Mouse (Mus musculus) olfactory bulb, adult 2 months (tissue): ENCODE results near the gene Xpo6. TPM values are rescaled to one million over a fixed set of nuclear protein-coding genes. Genes with fewer than 3 reads are reported as not detected.

Experiments
- H3K27ac ChIP-seq: fragments of 200-500 bp; 2 replicates; pipeline ENCODE4 v1.5.1; 2012; ENCODE audit warnings: low read depth, low read length; ENCODE audit not compliant: insufficient read depth
- H3K4me1 ChIP-seq: fragments of 200-500 bp; 2 replicates; pipeline ENCODE4 v1.6.1; 2012; ENCODE audit warnings: low read length; ENCODE audit not compliant: control insufficient read depth, insufficient read depth
- H3K4me3 ChIP-seq: fragments of 200-500 bp; 2 replicates; pipeline ENCODE4 v1.5.1; 2012; ENCODE audit warnings: mild to moderate bottlenecking, low read depth, low read length, moderate library complexity; ENCODE audit not compliant: insufficient read depth
- CTCF ChIP-seq: fragments of 200-500 bp; IDR thresholded peaks from 2 replicates; pipeline ENCODE4 v1.5.1; 2012; ENCODE audit warnings: low read depth, mild to moderate bottlenecking, low read length, moderate library complexity; ENCODE audit not compliant: insufficient read depth
- POLR2A ChIP-seq: fragments of 200-500 bp; IDR thresholded peaks from 2 replicates; pipeline ENCODE4 v1.6.1; 2012; ENCODE audit warnings: mild to moderate bottlenecking, low read depth, low read length, moderate library complexity; ENCODE audit not compliant: insufficient read depth
- WGBS: fragments of 180-500 bp; shearing (Covaris S2); methylation state at CpG from one replicate; pipeline ENCODE4 v1.1.7; 2018; 5-methylcytosine and 5-hydroxymethylcytosine counted together
- polyA plus RNA-seq: library from polyadenylated mRNA; stranded (reverse); fragments of >200 nt; gene quantifications from 2 replicates; pipeline ENCODE4 v1.2.4, GENCODE M21; 2012; ENCODE audit warnings: low replicate concordance; ENCODE audit not compliant: missing spikeins, insufficient read depth, insufficient read length

The Xpo6 gene
- polyA plus RNA-seq, 1 experiment: not detected

- peaks cover 6% of the 10 kb centered on the region; the same call in 1 of the 2 replicates for H3K4me1 ChIP-seq
- H3K4me3 ChIP-seq: no peak overlapping the region
- TF ChIP-seq POLR2A (no peak), CTCF (no peak)
- 60% methylated on average over 11 of the region's 11 CpGs for WGBS
- H3K27ac ChIP-seq: no peak overlapping the region
Measured at GRCm38 (mm10) chr7:126236083-126236793, 35.9 kb upstream of the Xpo6 start.

- 94% methylated on average over 3 of the region's 3 CpGs for WGBS
- Histone ChIP-seq H3K4me1 (peaks cover 6% of the 10 kb centered on the region; the same call in 1 of the 2 replicates), H3K4me3 (no peak overlapping the region), H3K27ac (no peak overlapping the region)
- TF ChIP-seq CTCF: no peak
- no peak for TF ChIP-seq POLR2A
Measured at GRCm38 (mm10) chr7:126234611-126235010, 34.3 kb upstream of the Xpo6 start.

- Histone ChIP-seq H3K4me3 (no peak overlapping the region), H3K27ac (no peak overlapping the region), H3K4me1 (peaks cover 6% of the 10 kb centered on the region; the same call in 1 of the 2 replicates)
- WGBS: 86% methylated on average over 8 of the region's 8 CpGs
- TF ChIP-seq POLR2A: no peak
- no peak for TF ChIP-seq CTCF
Measured at GRCm38 (mm10) chr7:126232345-126233071, 32.2 kb upstream of the Xpo6 start.

- no peak overlapping the region for H3K4me3 ChIP-seq
- WGBS: 80% methylated on average over 8 of the region's 8 CpGs
- TF ChIP-seq POLR2A (no peak), CTCF (no peak)
- no peak overlapping the region for H3K27ac ChIP-seq
- H3K4me1 ChIP-seq: no peaks in the 10 kb centered on the region
Measured at GRCm38 (mm10) chr7:126230357-126231148, 30.3 kb upstream of the Xpo6 start.

GRCm38 (mm10) chr7:126226136-126226535 is 25.8 kb upstream of the Xpo6 start:
- no peaks in the 10 kb centered on the region for H3K4me1 ChIP-seq
- H3K4me3 ChIP-seq: no peak overlapping the region
- H3K27ac ChIP-seq: no peak overlapping the region
- no peak for TF ChIP-seq POLR2A
- TF ChIP-seq CTCF: no peak
- WGBS: 38% methylated on average over 5 of the region's 5 CpGs

DNA sequence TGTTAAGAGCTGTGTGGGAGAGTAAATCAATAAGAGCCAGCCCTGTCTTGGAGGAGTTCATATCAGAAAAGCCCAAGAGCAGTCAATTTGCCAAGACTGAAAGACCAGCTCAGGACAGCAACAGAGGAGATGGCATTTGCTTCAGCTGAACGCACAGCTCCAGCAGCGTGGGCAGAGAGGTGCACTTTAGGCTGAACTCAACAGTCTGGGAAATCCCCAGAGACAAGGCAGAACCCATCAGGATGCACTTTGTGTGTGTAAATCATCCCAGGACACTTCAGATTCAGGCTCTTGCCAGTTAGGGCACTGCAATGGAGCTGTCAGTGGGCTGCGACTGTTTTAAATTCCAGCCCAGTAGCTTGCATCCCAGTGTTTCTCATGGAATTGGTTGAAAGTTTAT is 22.5 kb upstream of the Xpo6 start:
- TF ChIP-seq CTCF (no peak), POLR2A (no peak)
- WGBS: 75% methylated on average over 3 of the region's 3 CpGs

GRCm38 (mm10) chr7:126220611-126221010 is 20.3 kb upstream of the Xpo6 start:
- WGBS: 47% methylated on average over 1 of the region's 1 CpGs
- TF ChIP-seq CTCF: no peak
- no peak for TF ChIP-seq POLR2A
- H3K27ac ChIP-seq: no peak overlapping the region
- H3K4me3 ChIP-seq: no peak overlapping the region
- H3K4me1 ChIP-seq: 0 out of 2 replicates have a peak, but pooled peaks cover 3% of the 10 kb centered on the region

More for the DNA sequence above, 22.5 kb upstream of the Xpo6 start:
- no peak overlapping the region for H3K4me3 ChIP-seq
- H3K4me1 ChIP-seq: no peaks in the 10 kb centered on the region
- no peak overlapping the region for H3K27ac ChIP-seq

GRCm38 (mm10) chr7:126218311-126218710 is 18.0 kb upstream of the Xpo6 start:
- Histone ChIP-seq H3K27ac (no peak overlapping the region), H3K4me3 (no peak overlapping the region), H3K4me1 (0 out of 2 replicates have a peak, but pooled peaks cover 3% of the 10 kb centered on the region)
- 86% methylated on average over 1 of the region's 1 CpGs for WGBS
- no peak for TF ChIP-seq CTCF
- TF ChIP-seq POLR2A: no peak
